Mouse (Mus musculus) mesoderm, embryonic 11.5 days (tissue): ENCODE measurements around the gene Kat6b.
"Not testable (repeated sequence)": the region's sequence is repeated elsewhere in the genome, so short reads cannot be mapped to it uniquely, and the experiment has no call there.

Experiments used
- DNase-seq: peaks from one replicate; pipeline ENCODE4 v3.0.0-alpha.2; 2012; ENCODE audit warnings: low read depth, low spot score

Gene Kat6b

GRCm38 (mm10) chr14:21481231-21481630 lies at the start of gene Kat6b:
Gene Kat6b (plus strand): TSS chr14:21481434.
- no peak for DNase-seq

GRCm38 (mm10) chr14:21433415-21433814 lies 47.8 kb upstream of the Kat6b start:
- no peak for DNase-seq

- DNase-seq, result no peak
Observed at GRCm38 (mm10) chr14:21433995-21434394, 47.2 kb upstream of the Kat6b start.

- DNase-seq, result no peak
Observed at GRCm38 (mm10) chr14:21434686-21435085, 46.5 kb upstream of the Kat6b start.

GRCm38 (mm10) chr14:21439785-21440184 lies 41.4 kb upstream of the Kat6b start:
- no peak for DNase-seq

- no peak for DNase-seq
Observed at GRCm38 (mm10) chr14:21440526-21440925, 40.7 kb upstream of the Kat6b start.

GRCm38 (mm10) chr14:21441772-21442533 lies 39.3 kb upstream of the Kat6b start:
- DNase-seq, result peak; percentile 54

- DNase-seq, result no peak
Observed at GRCm38 (mm10) chr14:21452581-21452980, 28.7 kb upstream of the Kat6b start.

- DNase-seq, result no peak
Observed at GRCm38 (mm10) chr14:21453896-21454295, 27.3 kb upstream of the Kat6b start.

GRCm38 (mm10) chr14:21455654-21456350 lies 25.4 kb upstream of the Kat6b start:
- DNase-seq, result no peak

GRCm38 (mm10) chr14:21456526-21456925 lies 24.7 kb upstream of the Kat6b start:
- DNase-seq, result no peak

- no peak for DNase-seq
Observed at GRCm38 (mm10) chr14:21457876-21458275, 23.4 kb upstream of the Kat6b start.

- no peak for DNase-seq
Observed at GRCm38 (mm10) chr14:21458696-21459095, 22.5 kb upstream of the Kat6b start.

- no peak for DNase-seq
Observed at GRCm38 (mm10) chr14:21459163-21459562, 22.1 kb upstream of the Kat6b start.

- DNase-seq, result no peak
Observed at GRCm38 (mm10) chr14:21462398-21462797, 18.8 kb upstream of the Kat6b start.

- no peak for DNase-seq
Observed at GRCm38 (mm10) chr14:21463117-21463712, 18.0 kb upstream of the Kat6b start.

GRCm38 (mm10) chr14:21470386-21470785 lies 10.8 kb upstream of the Kat6b start:
- DNase-seq, result no peak

- DNase-seq, result no peak
Observed at GRCm38 (mm10) chr14:21471975-21472374, 9.3 kb upstream of the Kat6b start.

- not testable (repeated sequence) for DNase-seq
Observed at GRCm38 (mm10) chr14:21474593-21475132, 6.6 kb upstream of the Kat6b start.

GRCm38 (mm10) chr14:21477181-21477580 lies 4.1 kb upstream of the Kat6b start:
- no peak for DNase-seq

GRCm38 (mm10) chr14:21479566-21479965 lies 1.7 kb upstream of the Kat6b start:
- DNase-seq, result no peak

GRCm38 (mm10) chr14:21480191-21480590 lies 1.0 kb upstream of the Kat6b start:
- DNase-seq, result no peak
